Mouse (Mus musculus) hindbrain, embryonic 11.5 days (tissue): ENCODE results near the gene Rab3d. TPM values are rescaled to one million over a fixed set of nuclear protein-coding genes. Genes with fewer than 3 reads are reported as not detected.
A peak's percentile ranks its signal among the peaks of the same experiment; 100 is the strongest.

Experiments used
- ATAC-seq: fragments of 200-750 bp; cut with Nextera tagmentation; 2 replicates; pipeline ENCODE4 v1.8.0; 2017; ENCODE audit warnings: mild to moderate bottlenecking, moderate TSS enrichment, moderate library complexity; ENCODE audit not compliant: low FRiP score
- DNase-seq: peaks from one replicate; pipeline ENCODE4 v3.0.0-alpha.2; 2015; ENCODE audit warnings: low spot score
- H3K27ac ChIP-seq: fragments of 300-500 bp; sonication (generic); 2 replicates; pipeline ENCODE4 v1.5.1; 2014; ENCODE audit warnings: mild to moderate bottlenecking, low read depth, low read length
- H3K27me3 ChIP-seq: fragments of 300-500 bp; sonication (generic); 2 replicates; pipeline ENCODE4 v1.6.1; 2014; ENCODE audit warnings: mild to moderate bottlenecking, low read length, moderate library complexity, mixed read lengths; ENCODE audit not compliant: control insufficient read depth, insufficient read depth
- H3K36me3 ChIP-seq: fragments of 300-500 bp; sonication (generic); 2 replicates; pipeline ENCODE4 v1.6.1; 2014; ENCODE audit warnings: mild to moderate bottlenecking, low read length, moderate library complexity, mixed read lengths; ENCODE audit not compliant: control insufficient read depth, insufficient read depth
- H3K4me1 ChIP-seq: fragments of 300-500 bp; sonication (generic); replicated peaks from 2 replicates; pipeline ENCODE4 v1.6.1; 2014; ENCODE audit warnings: low read length, mixed read lengths; ENCODE audit not compliant: control insufficient read depth, insufficient read depth
- H3K4me2 ChIP-seq: fragments of 300-500 bp; sonication (generic); replicated peaks from 2 replicates; pipeline ENCODE4 v1.6.1; 2014; ENCODE audit warnings: mild to moderate bottlenecking, low read depth, low read length
- H3K4me3 ChIP-seq: fragments of 300-500 bp; sonication (generic); 2 replicates; pipeline ENCODE4 v1.5.1; 2014; ENCODE audit warnings: low read depth, low read length
- H3K9ac ChIP-seq: fragments of 300-500 bp; sonication (generic); 2 replicates; pipeline ENCODE4 v1.6.1; 2014; ENCODE audit warnings: low read depth, low read length
- H3K9me3 ChIP-seq: fragments of 300-500 bp; sonication (generic); 2 replicates; pipeline ENCODE4 v1.6.1; 2016; ENCODE audit warnings: low read length; ENCODE audit not compliant: control insufficient read depth
- WGBS: fragments of 180-500 bp; shearing (Covaris S2); extraction: QIAGEN DNeasy Blood & Tissue Kit; methylation state at CpG from one replicate; pipeline ENCODE4 v1.1.7; 2014; 5-methylcytosine and 5-hydroxymethylcytosine counted together
- polyA plus RNA-seq: library from polyadenylated mRNA; unstranded; fragments of >200 nt; fragmentation: Nextera tagmentation; extraction: Ambion mirVana; gene quantifications from 2 replicates; pipeline ENCODE4 v1.2.1, GENCODE M21; 2014

The Rab3d gene
- polyA plus RNA-seq, 1 experiment from 2014 or later, result 8.6 TPM

DNA sequence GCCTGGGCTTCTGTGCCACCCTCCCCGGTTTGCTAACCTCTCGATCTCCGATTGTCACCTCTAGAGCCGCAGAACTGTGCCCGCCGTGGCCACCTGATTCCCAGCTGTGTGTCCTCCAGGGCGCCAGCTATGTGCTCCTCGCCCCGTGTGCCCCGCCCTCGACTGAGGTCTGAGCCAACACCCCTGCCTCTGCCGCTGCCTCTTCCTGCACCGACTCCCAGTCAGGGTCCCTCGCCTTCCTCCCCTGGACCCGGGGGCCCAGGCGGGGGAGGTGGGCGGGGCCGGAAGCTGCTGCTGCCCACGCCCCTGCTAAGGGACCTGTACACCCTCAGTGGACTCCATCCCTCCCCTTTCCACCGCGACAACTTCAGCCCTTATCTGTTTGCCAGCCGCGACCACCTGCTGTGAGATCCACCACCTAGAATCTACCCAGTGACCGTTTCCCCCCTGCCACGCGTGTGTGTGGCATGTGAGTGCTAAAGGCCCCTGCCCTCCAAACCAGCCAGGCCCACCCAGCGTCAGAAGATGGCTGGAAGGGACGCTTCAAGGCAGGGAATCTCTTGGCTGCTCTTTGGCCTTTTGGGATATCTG lies 29.6 kb upstream of the Rab3d start:
- no peak for DNase-seq
- H3K4me3 ChIP-seq, result no peak overlapping the region; the same call in 1 of the 2 replicates
- peak; percentile 18; the same call in 1 of the 2 replicates for ATAC-seq
- no peaks in the 10 kb centered on the region for H3K36me3 ChIP-seq
- no peak overlapping the region for H3K4me2 ChIP-seq
- H3K4me1 ChIP-seq, result no peaks in the 10 kb centered on the region; the same call in 1 of the 2 replicates
- H3K27me3 ChIP-seq, result peaks cover 7% of the 10 kb centered on the region; the same call in 1 of the 2 replicates
- WGBS, result 5% methylated on average over 23 of the region's 28 CpGs
- no peaks in the 10 kb centered on the region for H3K9me3 ChIP-seq
- no peak overlapping the region for H3K27ac ChIP-seq
- H3K9ac ChIP-seq, result no peak overlapping the region

DNA sequence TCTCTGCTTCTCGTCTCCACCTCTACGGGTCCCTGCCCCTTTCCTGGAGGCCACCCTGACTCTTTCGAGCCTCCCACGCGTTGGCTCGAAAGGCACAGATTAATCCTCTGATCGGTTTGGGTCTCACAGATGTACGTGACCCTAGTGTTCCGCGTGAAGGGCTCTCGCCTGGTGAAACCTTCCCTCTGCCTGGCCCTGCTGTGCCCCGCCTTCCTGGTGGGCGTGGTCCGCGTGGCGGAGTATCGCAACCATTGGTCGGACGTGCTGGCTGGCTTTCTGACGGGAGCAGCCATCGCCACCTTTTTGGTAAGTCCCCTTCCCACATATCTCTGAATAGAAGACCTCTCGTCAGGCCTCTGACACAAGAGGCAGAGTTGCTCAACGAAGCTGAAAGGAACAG lies 26.3 kb upstream of the Rab3d start:
- H3K27ac ChIP-seq, result no peak overlapping the region
- WGBS, result 21% methylated on average over 23 of the region's 23 CpGs
- no peaks in the 10 kb centered on the region for H3K36me3 ChIP-seq
- no peak overlapping the region; the same call in 1 of the 2 replicates for H3K4me2 ChIP-seq
- DNase-seq (no peak), ATAC-seq (no peak)
- H3K4me3 ChIP-seq, result no peak overlapping the region
- no peaks in the 10 kb centered on the region for H3K9me3 ChIP-seq
- no peaks in the 10 kb centered on the region; the same call in 1 of the 2 replicates for H3K4me1 ChIP-seq
- no peak overlapping the region for H3K9ac ChIP-seq
- peaks cover 7% of the 10 kb centered on the region; the same call in 1 of the 2 replicates for H3K27me3 ChIP-seq

DNA sequence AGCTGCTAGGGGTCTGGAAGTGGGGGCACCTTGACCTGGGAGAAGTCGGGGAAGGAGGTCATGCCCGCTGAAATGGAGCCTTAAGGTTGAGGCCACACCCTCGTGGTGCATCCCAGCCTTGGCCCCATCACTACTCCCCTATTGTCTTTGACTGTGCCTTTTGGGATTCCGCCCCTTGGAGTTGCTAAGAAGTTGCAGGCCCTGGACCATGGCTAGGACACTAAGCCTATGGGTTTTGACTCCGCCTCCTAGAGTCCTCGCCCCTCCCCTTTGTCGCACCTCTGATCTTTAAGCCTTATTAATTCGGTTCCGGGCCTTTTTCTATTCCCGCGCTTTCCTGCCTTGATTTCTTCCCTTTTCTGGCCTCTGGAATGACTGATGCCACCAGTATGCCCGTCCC lies 25.6 kb upstream of the Rab3d start:
- no peak for DNase-seq
- WGBS, result 54% methylated on average over 12 of the region's 12 CpGs
- Histone ChIP-seq H3K4me1 (no peaks in the 10 kb centered on the region; the same call in 1 of the 2 replicates), H3K27me3 (peaks cover 7% of the 10 kb centered on the region; the same call in 1 of the 2 replicates), H3K4me3 (no peak overlapping the region), H3K9ac (no peak overlapping the region), H3K36me3 (no peaks in the 10 kb centered on the region), H3K9me3 (no peaks in the 10 kb centered on the region), H3K4me2 (no peak overlapping the region), H3K27ac (no peak overlapping the region)
- ATAC-seq, result 0 out of 2 replicates have a peak, but pooled peaks have one; percentile 33

DNA sequence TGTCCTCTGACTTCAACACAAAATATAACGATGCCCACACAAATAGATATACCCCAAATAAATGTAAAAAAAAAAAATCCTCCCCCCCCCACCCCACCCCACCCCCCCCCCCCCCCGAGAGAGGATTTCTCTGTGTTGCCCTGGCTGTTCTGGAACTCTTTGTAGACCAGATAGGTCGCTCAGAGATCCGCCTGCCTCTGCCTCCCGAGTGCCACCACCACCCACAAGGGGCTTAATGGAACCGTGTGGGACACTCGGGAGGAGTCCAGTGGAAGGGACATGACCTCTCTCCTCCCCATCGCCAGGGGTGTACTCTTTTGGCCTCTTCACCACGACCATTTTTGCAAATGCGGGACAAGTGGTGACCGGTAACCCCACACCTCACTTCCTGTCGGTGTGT lies 25.1 kb upstream of the Rab3d start:
- H3K9me3 ChIP-seq, result no peaks in the 10 kb centered on the region
- DNase-seq (no peak), ATAC-seq (no peak)
- no peak overlapping the region for H3K4me3 ChIP-seq
- peaks cover 6% of the 10 kb centered on the region; the same call in 1 of the 2 replicates for H3K27me3 ChIP-seq
- no peak overlapping the region for H3K27ac ChIP-seq
- no peaks in the 10 kb centered on the region; the same call in 1 of the 2 replicates for H3K4me1 ChIP-seq
- no peak overlapping the region for H3K9ac ChIP-seq
- no peak overlapping the region for H3K4me2 ChIP-seq
- 78% methylated on average over 11 of the region's 12 CpGs for WGBS
- no peaks in the 10 kb centered on the region for H3K36me3 ChIP-seq

DNA sequence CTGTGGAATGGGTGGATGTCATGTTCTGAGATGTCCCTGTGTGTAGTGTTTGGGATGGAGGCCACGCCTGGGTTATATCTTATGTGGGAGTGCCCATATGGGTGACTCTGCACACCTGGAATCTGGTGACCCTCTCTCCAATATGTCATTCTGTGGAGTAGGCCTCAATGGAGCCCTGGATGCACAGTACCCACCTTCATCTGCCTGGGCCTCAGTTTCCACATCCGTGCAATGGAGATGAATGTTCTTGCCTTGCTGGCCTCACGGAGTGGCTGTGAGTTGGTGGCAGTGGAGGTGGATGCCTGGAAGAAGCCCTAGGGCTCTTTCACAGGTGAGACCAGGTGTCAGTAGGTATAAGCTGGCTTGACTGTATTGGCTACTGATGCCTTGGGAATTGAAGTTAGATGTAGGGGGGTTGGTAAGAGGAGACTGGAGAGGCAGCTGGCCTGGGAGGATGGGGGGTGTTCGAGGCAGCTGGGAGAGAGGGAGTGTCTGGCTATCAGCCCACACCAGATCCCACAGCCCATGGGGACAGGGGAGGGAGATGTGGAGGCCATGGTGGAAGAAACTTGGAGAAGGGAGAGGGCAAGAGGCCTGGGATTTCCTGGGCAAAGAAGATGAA lies 20.4 kb upstream of the Rab3d start:
- Histone ChIP-seq H3K36me3 (no peaks in the 10 kb centered on the region), H3K27me3 (no peaks in the 10 kb centered on the region), H3K9me3 (no peaks in the 10 kb centered on the region), H3K27ac (no peak overlapping the region), H3K4me2 (no peak overlapping the region), H3K4me1 (no peaks in the 10 kb centered on the region), H3K9ac (no peak overlapping the region), H3K4me3 (no peak overlapping the region)
- ATAC-seq (no peak), DNase-seq (no peak)
- WGBS, result 91% methylated on average over 4 of the region's 4 CpGs

DNA sequence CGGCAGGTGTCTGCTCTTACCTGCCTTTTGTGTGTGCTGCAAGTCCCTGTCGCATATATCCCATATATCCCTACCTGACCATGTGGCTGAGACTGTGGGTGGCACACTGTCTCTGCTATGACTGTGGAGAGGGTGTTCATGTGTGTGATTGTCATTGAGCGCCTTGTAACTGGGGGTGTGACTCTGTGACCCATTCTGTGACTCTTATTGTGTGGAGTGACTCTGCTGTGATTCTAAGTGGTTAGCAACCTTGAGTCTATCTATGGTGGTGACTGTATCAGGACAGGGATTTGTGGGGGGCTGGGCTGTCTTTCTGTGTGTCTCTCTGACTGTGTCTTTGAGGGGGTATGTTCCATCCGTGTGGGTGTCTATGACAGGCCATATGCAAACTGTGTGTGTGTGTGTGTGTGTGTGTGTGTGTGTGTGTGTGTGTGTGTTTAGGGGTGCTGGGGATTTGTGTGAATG lies 19.8 kb upstream of the Rab3d start:
- H3K4me1 ChIP-seq, result no peaks in the 10 kb centered on the region
- DNase-seq, result no peak
- peak overlapping the region; percentile 71 for H3K4me2 ChIP-seq
- no peaks in the 10 kb centered on the region for H3K36me3 ChIP-seq
- H3K4me3 ChIP-seq, result peak overlapping the region; percentile 67
- 82% methylated on average over 4 of the region's 4 CpGs for WGBS
- H3K27me3 ChIP-seq, result no peaks in the 10 kb centered on the region
- peak overlapping the region; percentile 75; the same call in 1 of the 2 replicates for H3K9ac ChIP-seq
- H3K9me3 ChIP-seq, result no peaks in the 10 kb centered on the region
- ATAC-seq, result no peak
- H3K27ac ChIP-seq, result no peak overlapping the region

DNA sequence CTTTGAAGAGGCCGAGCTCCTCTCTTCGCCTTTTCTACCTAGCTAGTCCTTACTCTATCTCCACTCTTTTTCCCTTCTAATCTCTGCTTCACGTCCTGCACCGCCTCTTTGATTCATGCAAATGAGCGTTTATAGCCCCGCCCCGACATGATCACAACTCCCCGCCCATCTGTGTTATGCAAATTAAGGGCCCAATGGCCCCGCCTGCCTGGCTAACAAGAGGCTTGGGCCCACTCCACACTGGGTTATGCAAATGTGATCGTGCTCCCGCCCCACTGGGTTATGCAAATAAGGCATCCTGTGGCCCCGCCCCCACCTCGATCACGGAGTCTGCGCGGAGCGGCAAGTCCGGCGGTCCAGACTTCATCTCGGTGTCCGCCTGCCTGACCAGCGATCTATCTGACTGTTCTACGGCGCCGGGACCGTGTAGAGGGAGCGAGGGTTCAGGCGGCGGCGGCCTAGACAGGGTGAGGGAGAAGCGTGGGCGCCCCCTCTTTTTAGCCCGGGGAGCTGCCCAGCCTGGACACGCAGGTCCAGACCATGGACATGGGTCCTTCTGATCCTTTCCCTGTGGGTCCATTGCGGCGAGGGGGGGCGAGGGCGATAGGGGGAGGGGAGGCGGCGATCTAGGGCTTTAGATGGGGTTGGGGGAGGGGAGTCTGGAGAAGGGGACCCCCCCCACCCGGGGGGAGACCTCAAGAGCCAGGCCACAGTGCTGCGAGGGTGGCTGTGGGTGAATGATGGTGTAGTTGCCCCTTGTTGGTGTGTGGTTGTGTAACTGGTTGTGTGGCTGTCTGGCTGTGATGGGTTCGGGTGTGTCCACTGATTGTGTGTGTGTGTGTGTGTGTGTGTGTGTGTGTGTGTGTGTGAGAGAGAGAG lies 18.9 kb upstream of the Rab3d start, which contains the start of gene Plppr2:
Gene Plppr2 (plus strand): TSS at position 342 of the 879 bp plus-strand sequence.
- H3K27ac ChIP-seq, result peak within 1 kb of the TSS; percentile 62; the same call in 1 of the 2 replicates
- H3K4me2 ChIP-seq, result peak within 1 kb of the TSS; percentile 71
- peak; percentile 97 for DNase-seq
- peak within 1 kb of the TSS; percentile 67 for H3K4me3 ChIP-seq
- no peaks in the 10 kb centered on the region for H3K36me3 ChIP-seq
- no peaks in the 10 kb centered on the region for H3K4me1 ChIP-seq
- no peaks in the 10 kb centered on the region for H3K27me3 ChIP-seq
- peak within 1 kb of the TSS; percentile 75 for H3K9ac ChIP-seq
- WGBS, result 3% methylated on average over 41 of the region's 43 CpGs
- ATAC-seq, result peak; percentile 95
- no peaks in the 10 kb centered on the region for H3K9me3 ChIP-seq

DNA sequence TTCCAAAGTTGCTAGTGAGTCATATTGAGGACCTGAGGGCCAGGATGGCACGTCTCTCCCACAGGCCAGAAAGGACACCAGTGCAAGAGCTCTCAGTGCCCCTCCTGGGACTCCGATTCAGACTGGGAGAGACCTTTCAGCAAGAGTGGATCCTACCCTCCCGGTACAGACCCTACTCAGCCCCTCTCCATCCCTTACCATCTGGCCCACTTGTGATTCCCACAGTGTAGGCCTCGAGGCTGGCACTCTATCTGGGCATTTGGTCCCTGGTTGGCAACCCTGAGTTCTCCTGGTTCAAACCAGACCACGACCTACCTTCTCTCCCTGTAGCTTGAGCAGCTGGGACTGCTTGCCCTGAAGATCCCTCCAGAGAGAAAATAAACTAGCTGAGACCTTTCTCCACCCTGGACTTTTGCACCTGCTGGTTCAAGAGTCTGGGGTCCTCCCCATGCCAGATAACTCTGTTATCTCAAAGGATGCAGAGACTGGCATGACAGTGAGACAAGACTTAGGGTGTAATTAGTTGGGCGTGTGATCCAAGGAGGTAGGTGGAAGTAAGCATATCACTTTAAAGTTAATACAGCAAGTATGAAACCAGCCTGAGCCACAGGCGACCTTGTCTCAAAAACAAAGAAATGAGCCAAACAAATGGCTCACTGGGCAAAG lies 17.6 kb upstream of the Rab3d start:
- no peak overlapping the region for H3K9ac ChIP-seq
- no peak for ATAC-seq
- no peaks in the 10 kb centered on the region for H3K9me3 ChIP-seq
- WGBS, result 83% methylated on average over 7 of the region's 7 CpGs
- no peaks in the 10 kb centered on the region for H3K27me3 ChIP-seq
- H3K27ac ChIP-seq, result no peak overlapping the region
- no peaks in the 10 kb centered on the region for H3K36me3 ChIP-seq
- H3K4me2 ChIP-seq, result no peak overlapping the region
- no peaks in the 10 kb centered on the region for H3K4me1 ChIP-seq
- DNase-seq, result no peak
- no peak overlapping the region for H3K4me3 ChIP-seq
